Mouse (Mus musculus) lung, adult 18-20 months (tissue): Measurements from ENCODE around the gene Ncf1.

Experiments used
- DNase-seq, 2 experiments: peaks; one replicate each; pipeline ENCODE4 v3.0.0; 2022; ENCODE audit warnings: mixed read lengths in 2 of 2

Ncf1 gene

GRCm38 (mm10) chr5:134229391-134229790, at the start of gene Ncf1:
TSS of gene Ncf1 (minus strand) at chr5:134229625.
- DNase-seq = peak; percentile 59 to 67

GRCm38 (mm10) chr5:134277109-134277508, 47.7 kb upstream of the Ncf1 start:
- no peak for DNase-seq

DNA sequence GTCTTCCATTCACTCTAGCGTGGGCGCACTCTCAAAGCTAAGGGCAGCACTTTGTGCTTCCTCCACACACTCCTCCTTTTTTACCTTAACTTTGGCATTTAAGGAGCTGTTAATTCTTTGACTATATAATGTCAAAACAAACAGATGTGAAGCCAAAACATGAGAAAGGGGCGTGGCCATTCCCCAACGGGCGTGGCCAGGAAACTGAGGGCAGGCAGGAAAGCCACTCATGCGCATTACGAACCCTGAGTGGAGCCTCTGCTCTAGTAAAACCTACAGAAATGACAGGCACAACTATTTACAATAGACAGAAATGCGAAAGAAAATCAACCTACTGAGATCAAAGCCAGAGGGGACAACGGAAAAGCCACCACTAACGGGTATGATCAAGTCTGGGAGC, 46.1 kb upstream of the Ncf1 start:
- DNase-seq = peak in 1 of 2 experiments; percentile 20

DNA sequence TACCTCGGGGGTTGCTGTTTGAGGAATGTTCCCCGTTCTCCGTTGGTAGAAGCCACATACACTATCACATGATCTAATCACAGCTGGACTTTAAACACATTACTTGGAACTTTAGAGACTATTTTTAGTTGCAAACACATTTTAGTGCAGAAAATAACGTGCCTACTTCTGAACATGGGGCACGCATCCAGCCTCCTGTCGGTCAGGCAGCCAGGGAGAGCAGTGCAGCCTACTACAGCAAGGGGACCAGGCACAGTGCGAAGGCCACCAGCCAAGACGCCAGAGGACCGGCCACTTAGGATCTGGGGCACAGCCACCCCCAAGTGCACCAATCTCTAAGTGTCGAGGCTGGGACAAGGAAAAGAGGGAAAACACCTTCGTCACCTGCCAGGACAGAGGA, 45.6 kb upstream of the Ncf1 start:
- DNase-seq = no peak

DNA sequence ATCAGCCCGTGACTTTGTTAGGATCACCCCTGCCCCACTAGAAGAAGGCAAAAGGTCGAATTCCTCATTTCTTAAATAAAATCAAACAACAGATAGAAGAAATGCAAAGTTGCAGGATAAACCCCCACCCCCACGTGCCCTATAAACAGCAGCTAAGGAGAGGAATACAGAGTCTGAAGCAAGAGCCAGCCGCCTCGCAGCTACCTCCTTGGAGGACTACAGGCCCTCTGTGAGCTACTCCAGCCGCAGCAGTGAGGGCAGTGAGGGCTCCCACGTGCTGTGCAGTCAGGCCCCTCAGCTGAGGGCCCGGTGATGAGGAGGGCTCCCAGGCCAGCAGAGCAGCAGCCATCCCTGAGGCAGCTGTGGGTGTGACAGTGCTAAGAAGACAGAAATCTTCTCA, 44.3 kb upstream of the Ncf1 start:
- DNase-seq = no peak

GRCm38 (mm10) chr5:134272761-134273160, 43.3 kb upstream of the Ncf1 start:
- no peak for DNase-seq

DNA sequence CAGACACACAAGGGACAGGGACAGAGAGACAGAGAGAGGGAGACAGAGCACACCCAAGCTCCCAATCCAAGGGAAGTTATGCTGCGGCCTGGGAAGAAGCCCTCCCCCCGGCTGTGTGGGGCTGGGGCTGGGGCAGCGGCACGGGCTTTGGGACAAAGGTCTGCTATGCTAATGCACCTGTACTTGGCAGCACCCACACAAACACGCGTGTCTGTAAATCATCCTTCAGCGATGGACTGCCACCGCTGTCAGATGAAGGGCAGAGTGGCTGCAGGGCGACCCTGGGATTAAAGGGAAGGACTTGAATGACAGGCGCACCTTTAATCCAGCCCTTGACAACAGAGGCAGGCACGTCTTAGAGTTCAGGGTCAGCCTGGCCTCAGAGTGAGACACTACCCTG, 42.0 kb upstream of the Ncf1 start:
- DNase-seq = no peak

DNA sequence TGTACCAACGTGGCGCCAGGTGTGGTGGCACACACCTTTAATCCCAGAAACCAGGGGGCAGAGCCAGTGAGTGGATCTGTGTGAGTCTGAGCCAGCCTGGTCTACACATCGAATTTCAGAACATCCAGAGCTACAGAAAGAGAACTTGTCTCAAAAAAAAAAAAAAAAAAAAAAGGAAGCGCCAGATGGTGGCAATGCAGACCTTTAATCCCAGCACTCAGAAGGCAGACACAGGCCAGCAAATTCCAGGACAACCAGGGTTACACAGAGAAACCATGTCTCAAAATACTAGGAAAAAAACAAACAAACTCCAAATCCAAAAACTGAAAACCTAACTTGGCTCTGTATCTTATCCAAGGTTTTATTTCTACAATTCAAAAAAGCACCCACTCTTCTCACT, 41.1 kb upstream of the Ncf1 start:
- DNase-seq = no peak

- peak in 1 of 2 experiments; percentile 34 for DNase-seq
Observed at GRCm38 (mm10) chr5:134269751-134270150, 40.3 kb upstream of the Ncf1 start.

DNA sequence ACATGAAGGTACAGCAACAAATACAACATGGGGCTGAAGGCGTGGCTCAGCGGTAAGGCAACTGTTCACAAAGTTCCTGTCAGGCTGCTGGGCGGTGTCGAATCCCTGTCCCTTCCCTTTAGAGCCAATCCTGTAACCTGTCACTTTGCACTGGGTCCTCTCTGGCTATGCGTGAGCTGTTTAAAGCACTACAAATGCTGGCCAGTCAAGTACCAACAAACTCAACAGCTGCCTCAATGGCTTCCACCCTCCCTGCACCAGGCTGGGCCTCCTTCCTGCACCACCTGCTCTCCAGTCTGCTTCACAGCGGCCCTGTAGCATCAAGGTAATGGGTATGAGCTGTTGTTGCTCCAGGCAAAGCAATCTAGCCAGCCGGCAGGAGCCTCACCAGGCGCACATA, 39.3 kb upstream of the Ncf1 start:
- no peak for DNase-seq

GRCm38 (mm10) chr5:134266404-134266803, 37.0 kb upstream of the Ncf1 start:
- no peak for DNase-seq

DNA sequence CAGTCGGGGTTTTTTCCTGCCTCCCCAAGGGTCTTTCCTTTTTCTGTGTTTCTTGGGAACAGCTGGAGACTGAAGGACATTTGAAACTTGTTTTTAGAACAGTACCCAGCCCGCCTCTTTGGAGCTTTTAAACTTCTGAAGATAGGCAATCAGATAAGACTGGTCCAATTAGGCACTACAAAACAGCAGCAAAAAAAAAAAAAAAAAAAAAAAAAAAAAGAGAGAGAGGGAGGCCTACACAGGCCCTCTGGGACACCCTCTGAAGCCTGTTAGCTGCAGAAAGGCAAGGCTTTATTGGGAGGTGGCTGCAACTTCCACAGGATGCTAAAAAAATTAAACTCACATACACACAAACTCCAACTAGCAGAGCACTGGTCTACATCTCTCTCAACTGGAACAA, 36.5 kb upstream of the Ncf1 start:
- no peak for DNase-seq

GRCm38 (mm10) chr5:134260001-134260636, 30.7 kb upstream of the Ncf1 start:
- no peak for DNase-seq

GRCm38 (mm10) chr5:134258934-134259333, 29.5 kb upstream of the Ncf1 start:
- no peak for DNase-seq

GRCm38 (mm10) chr5:134258395-134258794, 29.0 kb upstream of the Ncf1 start:
- DNase-seq = no peak

GRCm38 (mm10) chr5:134257349-134258031, 28.1 kb upstream of the Ncf1 start:
- peak in 1 of 2 experiments; percentile 42 for DNase-seq

- no peak for DNase-seq
Observed at GRCm38 (mm10) chr5:134255294-134255693, 25.9 kb upstream of the Ncf1 start.

- no peak for DNase-seq
Observed at GRCm38 (mm10) chr5:134253806-134254205, 24.4 kb upstream of the Ncf1 start.

DNA sequence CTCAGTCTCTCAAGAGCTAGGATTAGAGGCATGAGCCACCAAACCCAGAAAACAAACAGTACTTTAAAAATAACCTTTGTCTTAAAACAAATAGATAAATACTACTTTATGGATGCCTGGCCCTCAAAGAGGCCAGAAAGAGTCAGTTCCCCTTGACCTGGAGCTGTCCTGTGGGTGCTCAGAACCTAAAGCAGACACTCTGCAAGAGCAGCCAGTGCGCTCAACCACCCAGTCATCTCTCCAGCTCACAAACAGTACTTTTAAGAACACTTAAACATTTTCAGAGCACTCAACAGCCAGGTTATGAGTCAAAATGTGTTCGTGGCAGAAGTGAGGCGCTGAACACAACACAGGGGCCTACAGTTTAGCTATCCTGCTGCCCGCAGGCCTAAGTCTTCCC, 21.7 kb upstream of the Ncf1 start:
- DNase-seq = peak; percentile 32 to 52

DNA sequence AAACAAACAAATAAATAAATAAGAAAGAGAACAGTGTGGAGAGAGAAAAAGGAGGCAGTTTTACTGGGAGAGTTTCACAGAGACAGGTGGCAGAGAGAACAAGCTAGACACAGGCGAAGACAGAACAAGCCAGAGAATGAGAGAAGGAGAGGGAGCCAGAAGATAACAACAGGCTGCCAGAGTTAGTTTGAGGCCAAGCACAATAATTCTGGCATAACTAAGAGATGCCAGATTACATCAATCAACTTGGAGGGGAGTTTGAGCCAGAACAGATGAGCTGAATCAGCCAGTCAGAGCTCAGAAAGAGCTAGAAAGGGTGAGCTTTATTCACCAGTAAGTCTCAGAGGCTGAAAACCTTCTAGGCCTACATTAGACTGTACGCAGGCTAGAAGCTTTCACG, 21.2 kb upstream of the Ncf1 start:
- no peak for DNase-seq

DNA sequence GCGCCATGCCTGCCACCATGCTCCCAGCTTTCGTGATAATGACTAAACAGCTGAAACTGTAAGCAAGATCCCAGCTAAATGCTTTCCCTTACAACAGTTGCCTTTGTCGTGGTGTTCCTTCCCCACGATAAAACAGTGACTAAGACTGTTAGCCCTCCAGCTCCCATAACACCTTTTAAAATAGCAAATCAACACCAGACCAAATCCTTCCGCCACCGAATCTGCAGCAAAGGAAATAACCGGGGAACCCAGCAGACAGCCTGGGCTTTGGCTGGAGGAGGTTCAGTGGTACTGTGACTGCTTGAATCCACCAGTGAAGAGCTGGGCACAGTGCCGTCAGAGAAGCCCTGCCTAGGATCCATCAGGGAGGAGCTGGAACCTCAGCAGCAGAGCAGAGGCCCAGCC, 19.8 kb upstream of the Ncf1 start:
- DNase-seq = no peak

GRCm38 (mm10) chr5:134248608-134249244, 19.3 kb upstream of the Ncf1 start:
- DNase-seq = no peak

DNA sequence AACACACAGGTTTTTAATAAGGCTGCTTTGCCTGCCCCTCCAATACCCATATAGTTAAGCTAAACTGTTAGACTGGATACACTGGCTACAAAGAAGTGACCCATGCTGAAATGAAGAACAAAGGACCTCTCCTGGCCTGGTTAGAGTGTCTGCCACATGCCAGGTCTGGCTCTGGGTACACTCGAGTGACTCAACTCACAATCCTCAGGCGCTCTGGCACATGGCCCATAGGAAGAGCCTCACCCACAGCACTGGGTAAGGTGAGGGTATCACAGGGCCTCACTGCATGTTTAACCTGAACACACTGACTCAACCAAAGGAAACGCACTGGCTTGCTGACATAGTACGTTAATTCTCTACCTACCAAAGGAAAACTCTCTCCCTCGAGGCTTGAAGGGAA, 16.7 kb upstream of the Ncf1 start:
- peak; percentile 77 to 88 for DNase-seq

DNA sequence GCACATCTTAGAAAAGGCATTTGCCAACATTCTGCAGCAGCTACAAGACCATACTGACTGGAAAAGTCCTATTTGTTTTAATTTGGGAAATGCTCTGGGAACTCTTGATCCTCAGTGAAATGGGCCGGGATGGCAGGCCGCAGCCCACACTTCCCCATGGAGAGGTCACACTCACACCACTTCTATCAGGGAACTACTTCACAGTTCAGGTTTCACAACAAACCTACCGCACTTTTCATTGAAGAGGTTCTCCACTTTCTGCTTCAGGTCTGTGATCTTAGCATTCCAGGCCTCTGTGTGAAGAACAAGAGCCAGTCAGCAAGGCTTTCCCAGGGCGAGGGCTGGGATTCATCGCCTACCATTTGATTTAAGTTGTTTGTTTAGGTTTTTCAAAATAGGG, 15.5 kb upstream of the Ncf1 start:
- DNase-seq = peak; percentile 63 to 80
